Mouse (Mus musculus): ENCODE data around the gene Zup1.
"Not testable (repeated sequence)": the region's sequence is repeated elsewhere in the genome, so short reads cannot be mapped to it uniquely, and the experiment has no call there.

GRCm38 (mm10) chr10:33901520-33901919 lies 49.5 kb downstream of the Zup1 start:
- not testable (repeated sequence) for TF ChIP-seq CTCF (conservative IDR thresholded peaks at IDR 0.05; ENCODE audit: low read length); NANOG (IDR thresholded peaks at IDR 0.05; ENCODE audit: borderline replicate concordance, low read length); POU5F1 (IDR thresholded peaks at IDR 0.05; ENCODE audit: borderline replicate concordance, low read length)
